Mouse (Mus musculus): ENCODE measurements around the gene Gemin7.
A peak's percentile ranks its signal among the peaks of the same experiment; 100 is the strongest.

GRCm38 (mm10) chr7:19562643-19563410 lies 14.6 kb downstream of the Gemin7 start, which contains the start of gene Ppp1r37:
- TF ChIP-seq CTCF (IDR thresholded peaks at IDR 0.05) (no peak), POLR2A (IDR thresholded peaks at IDR 0.05; ENCODE audit: insufficient read depth, low read depth, low read length) (peak; percentile 41; the same call in 1 of the 2 replicates), EP300 (IDR thresholded peaks at IDR 0.05; ENCODE audit: insufficient read depth, low read depth, low read length) (no peak)
